Comparison of ENCODE assay signal across 9 mouse cellular contexts in genomic region chr6:124260198-124260931, GRCm38 (mm10). TPM values are rescaled to one million over a fixed set of nuclear protein-coding genes. Genes with fewer than 3 reads are reported as not detected.
DNase-seq lines count a peak whose midpoint lies in the region; ATAC-seq and TF ChIP-seq lines count a peak whose summit lies in the region.
"Had no signal": no experiment of that assay in that cellular context is flagged by ENCODE, and none has a peak within 500 bp of the region (broad histone marks: within the 10 kb centered on the region; RNA-seq: fewer than 3 reads in every experiment).

No protein-coding gene starts in this region.

- DNase-seq in 3T3-L1 (ENCODE audit: low read depth, low spot score) = peak; percentile 86
- peak; percentile 81 for DNase-seq in ZHBTc4 (ENCODE audit: low read depth, low spot score)
- peak; percentile 43 for DNase-seq in heart, adult 8-10 months (ENCODE audit: low spot score)
- peak; percentile 57 for DNase-seq in kidney, adult 9 months
- peak; percentile 86 for DNase-seq in midbrain, postnatal 0 days (ENCODE audit: low spot score)

- H3K4me3 ChIP-seq in cortical plate, adult 2 months (ENCODE audit: insufficient read depth, low read length) = no peak overlapping the region
- no peak overlapping the region for H3K4me3 ChIP-seq in limb, embryonic 13.5 days
- no peak overlapping the region for H3K4me3 ChIP-seq in midbrain, postnatal 0 days (ENCODE audit: low read depth, low read length)
- no peak overlapping the region for H3K4me3 ChIP-seq in stomach, embryonic 14.5 days (ENCODE audit: low read depth, low read length)
- H3K4me3 ChIP-seq: erythroblast, embryonic 14.5 days had no signal

- no peak for TF ChIP-seq POLR2A in cortical plate, adult 2 months (IDR thresholded peaks at IDR 0.05; ENCODE audit: extremely low read depth, insufficient read depth, low read length)

- no peak overlapping the region for H3K27ac ChIP-seq in cortical plate, adult 2 months (ENCODE audit: insufficient read depth, low read length)
- H3K27ac ChIP-seq in limb, embryonic 13.5 days = no peak overlapping the region
- no peak overlapping the region for H3K27ac ChIP-seq in midbrain, postnatal 0 days (ENCODE audit: low read depth, low read length)
- no peak overlapping the region for H3K27ac ChIP-seq in stomach, embryonic 14.5 days (ENCODE audit: low read length)

- 33% methylated on average over 8 of the region's 14 CpGs for WGBS in limb, embryonic 13.5 days
- WGBS in midbrain, postnatal 0 days = 39% methylated on average over 7 of the region's 14 CpGs
- WGBS in stomach, embryonic 14.5 days = 34% methylated on average over 9 of the region's 14 CpGs

- peak; percentile 74; the same call in 1 of the 2 replicates for ATAC-seq in limb, embryonic 13.5 days (ENCODE audit: low FRiP score, low read depth)
- ATAC-seq in midbrain, postnatal 0 days (ENCODE audit: low FRiP score) = peak; percentile 79
- ATAC-seq in stomach, embryonic 14.5 days (ENCODE audit: insufficient number of reproducible peaks, insufficient read depth, low FRiP score, low read depth) = peak; percentile 70; the same call in 1 of the 2 replicates

- H3K9ac ChIP-seq in limb, embryonic 13.5 days = no peak overlapping the region
- no peak overlapping the region for H3K9ac ChIP-seq in midbrain, postnatal 0 days (replicated peaks; ENCODE audit: low read length, poor library complexity, severe bottlenecking)
- H3K9ac ChIP-seq in stomach, embryonic 14.5 days (replicated peaks; ENCODE audit: low read depth, low read length) = no peak overlapping the region

- no peaks in the 10 kb centered on the region for H3K4me1 ChIP-seq in cortical plate, adult 2 months (ENCODE audit: control insufficient read depth, insufficient read depth, low read length)
- no peaks in the 10 kb centered on the region for H3K4me1 ChIP-seq in limb, embryonic 13.5 days
- no peaks in the 10 kb centered on the region for H3K4me1 ChIP-seq in midbrain, postnatal 0 days (ENCODE audit: insufficient read depth, low read length)
- H3K4me1 ChIP-seq in stomach, embryonic 14.5 days (ENCODE audit: control insufficient read depth, insufficient read depth, low read length) = no peaks in the 10 kb centered on the region

- TF ChIP-seq CTCF in cortical plate, adult 2 months (IDR thresholded peaks at IDR 0.05; ENCODE audit: extremely low read depth, insufficient read depth, low read length) = peak; percentile 85
- peak; percentile 92 for TF ChIP-seq CTCF in midbrain, postnatal 0 days (IDR thresholded peaks at IDR 0.05)

- H3K9me3 ChIP-seq in limb, embryonic 13.5 days = no peaks in the 10 kb centered on the region
- no peaks in the 10 kb centered on the region for H3K9me3 ChIP-seq in midbrain, postnatal 0 days (ENCODE audit: low read length)
- no peaks in the 10 kb centered on the region for H3K9me3 ChIP-seq in stomach, embryonic 14.5 days (ENCODE audit: control insufficient read depth, low read depth, low read length)

- no peaks in the 10 kb centered on the region for H3K27me3 ChIP-seq in limb, embryonic 13.5 days
- H3K27me3 ChIP-seq in midbrain, postnatal 0 days (ENCODE audit: insufficient read depth, low read length) = no peaks in the 10 kb centered on the region
- no peaks in the 10 kb centered on the region for H3K27me3 ChIP-seq in stomach, embryonic 14.5 days (ENCODE audit: control insufficient read depth, insufficient read depth, low read length)

- no peaks in the 10 kb centered on the region for H3K36me3 ChIP-seq in limb, embryonic 13.5 days
- H3K36me3 ChIP-seq in midbrain, postnatal 0 days (ENCODE audit: insufficient read depth, low read length) = no peaks in the 10 kb centered on the region
- no peaks in the 10 kb centered on the region for H3K36me3 ChIP-seq in stomach, embryonic 14.5 days (ENCODE audit: control insufficient read depth, insufficient read depth, low read length)

- no peak overlapping the region for H3K4me2 ChIP-seq in limb, embryonic 13.5 days (replicated peaks)
- no peak overlapping the region for H3K4me2 ChIP-seq in midbrain, postnatal 0 days (ENCODE audit: low read depth, low read length, poor library complexity, severe bottlenecking)
- no peak overlapping the region for H3K4me2 ChIP-seq in stomach, embryonic 14.5 days (replicated peaks; ENCODE audit: low read depth, low read length)

RNA-seq across cellular contexts. Expression of gene Vmn2r27, which starts 28.7 kb away (rescaled TPM):
- polyA plus RNA-seq in cortical plate, adult 2 months (2012; rRNA removed) = 0.04 TPM in 1 of 2 replicates, not detected in the other
- total RNA-seq in heart, adult 8-10 months (2022) = not detected
- not detected in 2 replicates for polyA plus RNA-seq in limb, embryonic 13.5 days (2015; fragmentation: Nextera tagmentation; extraction: Ambion mirVana)
- total RNA-seq in midbrain, postnatal 0 days (2014; rRNA removed) = not detected in 2 replicates
- not detected in 2 replicates for polyA plus RNA-seq in midbrain, postnatal 0 days (2015; fragmentation: Nextera tagmentation; extraction: Ambion mirVana)
- polyA plus RNA-seq in stomach, embryonic 14.5 days (2014; fragmentation: Nextera tagmentation; extraction: Ambion mirVana) = not detected in 2 replicates
- polyA plus RNA-seq: erythroblast, embryonic 14.5 days had no signal

RNA-seq across cellular contexts. Expression of gene Cd163, which starts 44.1 kb away (rescaled TPM):
- polyA plus RNA-seq in cortical plate, adult 2 months (2012; rRNA removed) = 0.35 and 0.44 TPM in 2 replicates
- 10 to 100 TPM in 3 of 4 experiments, 1 to 10 TPM in 1; 8.5 to 14.7 (median 11.9) TPM for total RNA-seq in heart, adult 8-10 months (2022)
- polyA plus RNA-seq in limb, embryonic 13.5 days (2015; fragmentation: Nextera tagmentation; extraction: Ambion mirVana) = not detected in 2 replicates
- 2.0 and 2.5 TPM in 2 replicates for total RNA-seq in midbrain, postnatal 0 days (2014; rRNA removed)
- 1.6 and 1.7 TPM in 2 replicates for polyA plus RNA-seq in midbrain, postnatal 0 days (2015; fragmentation: Nextera tagmentation; extraction: Ambion mirVana)
- 0.06 and 0.16 TPM in 2 replicates for polyA plus RNA-seq in stomach, embryonic 14.5 days (2014; fragmentation: Nextera tagmentation; extraction: Ambion mirVana)
- polyA plus RNA-seq: erythroblast, embryonic 14.5 days had no signal
